Mouse (Mus musculus) bone marrow, adult 2 months (tissue): ENCODE results near the gene Surf1.

Experiments used
- CTCF ChIP-seq: fragments of 200-500 bp; IDR thresholded peaks from 2 replicates; pipeline ENCODE4 v1.5.1; 2011; ENCODE audit warnings: low read length, control low read depth; ENCODE audit not compliant: control insufficient read depth, insufficient read depth
- POLR2A ChIP-seq: fragments of 200-500 bp; IDR thresholded peaks from 2 replicates; pipeline ENCODE4 v1.6.1; 2011; ENCODE audit warnings: low read depth, mild to moderate bottlenecking, control low read depth, low read length, borderline replicate concordance; ENCODE audit not compliant: control insufficient read depth

- no peak for TF ChIP-seq CTCF
- no peak for TF ChIP-seq POLR2A
These were observed 51.5 kb downstream of the Surf1 start, which contains the start of gene Abo for GRCm38 (mm10) chr2:26864879-26865278.
